Mouse (Mus musculus) v-Abl transformed pro-B cells (cell line): Measurements from ENCODE around the gene Ppp6r3.

Experiments used
- in situ Hi-C, 2 experiments: fragments of 400-800 bp; cut with MboI; formaldehyde crosslinking; loops; one replicate each; pipeline ENCODE4 v1.15.1; 2025; ENCODE audit not compliant: unreplicated experiment in 2 of 2

Gene Ppp6r3

GRCm38 (mm10) chr19:3441092-3441491, 134.5 kb downstream of the Ppp6r3 start:
- in situ Hi-C loops, result loop anchor here (5.0 to 10.0 kb wide), 2 partner anchors 44 to 116 kb away; partner anchors contain the start of gene Cpt1a (in 1 of the 2)

- in situ Hi-C loops, result loop anchor here (5.0 to 10.0 kb wide), 2 partner anchors 43 to 116 kb away; partner anchors contain the start of gene Cpt1a (in 1 of the 2)
Measured at GRCm38 (mm10) chr19:3440667-3441066, 134.9 kb downstream of the Ppp6r3 start.

GRCm38 (mm10) chr19:3437980-3438379, 137.6 kb downstream of the Ppp6r3 start:
- in situ Hi-C loops, result no loop called here

GRCm38 (mm10) chr19:3436840-3437239, 138.7 kb downstream of the Ppp6r3 start:
- in situ Hi-C loops, result no loop called here

GRCm38 (mm10) chr19:3435824-3436223, 139.7 kb downstream of the Ppp6r3 start:
- in situ Hi-C loops, result no loop called here

GRCm38 (mm10) chr19:3434641-3435040, 140.9 kb downstream of the Ppp6r3 start:
- in situ Hi-C loops, result no loop called here

GRCm38 (mm10) chr19:3434124-3434523, 141.4 kb downstream of the Ppp6r3 start:
- in situ Hi-C loops, result no loop called here

- in situ Hi-C loops, result no loop called here
Measured at GRCm38 (mm10) chr19:3431969-3432368, 143.6 kb downstream of the Ppp6r3 start.

- in situ Hi-C loops, result no loop called here
Measured at GRCm38 (mm10) chr19:3431066-3431465, 144.5 kb downstream of the Ppp6r3 start.

GRCm38 (mm10) chr19:3429156-3429816, 146.3 kb downstream of the Ppp6r3 start:
- in situ Hi-C loops, result no loop called here

GRCm38 (mm10) chr19:3428057-3428830, 147.3 kb downstream of the Ppp6r3 start:
- in situ Hi-C loops, result no loop called here

- in situ Hi-C loops, result no loop called here
Measured at GRCm38 (mm10) chr19:3424214-3424613, 151.3 kb downstream of the Ppp6r3 start.

GRCm38 (mm10) chr19:3422981-3423380, 152.6 kb downstream of the Ppp6r3 start:
- in situ Hi-C loops, result no loop called here

- in situ Hi-C loops, result no loop called here
Measured at GRCm38 (mm10) chr19:3422488-3422887, 153.1 kb downstream of the Ppp6r3 start.

GRCm38 (mm10) chr19:3419251-3419650, 156.3 kb downstream of the Ppp6r3 start:
- in situ Hi-C loops, result no loop called here

GRCm38 (mm10) chr19:3414268-3414733, 161.2 kb downstream of the Ppp6r3 start, which contains the start of gene Gal:
Gene Gal (minus strand): TSS chr19:3414544.
- in situ Hi-C loops, result no loop called here

- in situ Hi-C loops, result no loop called here
Measured at GRCm38 (mm10) chr19:3405531-3406281, 169.8 kb downstream of the Ppp6r3 start.
